Mouse (Mus musculus) intestine, embryonic 16.5 days (tissue): ENCODE measurements around the gene Kirrel3. TPM values are rescaled to one million over a fixed set of nuclear protein-coding genes. Genes with fewer than 3 reads are reported as not detected.

Experiments
- ATAC-seq: fragments of 200-750 bp; cut with Nextera tagmentation; 2 replicates; pipeline ENCODE4 v1.8.0; 2017; ENCODE audit warnings: moderate TSS enrichment, moderate library complexity
- H3K27ac ChIP-seq: fragments of 300-500 bp; sonication (generic); 2 replicates; pipeline ENCODE4 v1.5.1; 2014; ENCODE audit warnings: mild to moderate bottlenecking, low read length
- H3K27me3 ChIP-seq: fragments of 300-500 bp; sonication (generic); replicated peaks from 2 replicates; pipeline ENCODE4 v1.6.1; 2014; ENCODE audit warnings: low read length, control low read depth, mixed read lengths; ENCODE audit not compliant: control insufficient read depth, insufficient read depth
- H3K36me3 ChIP-seq: fragments of 300-500 bp; sonication (generic); 2 replicates; pipeline ENCODE4 v1.6.1; 2014; ENCODE audit warnings: low read length, control low read depth; ENCODE audit not compliant: control insufficient read depth, insufficient read depth
- H3K4me1 ChIP-seq: fragments of 300-500 bp; sonication (generic); 2 replicates; pipeline ENCODE4 v1.6.1; 2014; ENCODE audit warnings: low read length, control low read depth, mixed read lengths; ENCODE audit not compliant: control insufficient read depth, insufficient read depth
- H3K4me2 ChIP-seq: fragments of 300-500 bp; sonication (generic); 2 replicates; pipeline ENCODE4 v1.6.1; 2014; ENCODE audit warnings: low read depth, low read length, control low read depth
- H3K4me3 ChIP-seq: fragments of 300-500 bp; sonication (generic); 2 replicates; pipeline ENCODE4 v1.5.1; 2014; ENCODE audit warnings: mild to moderate bottlenecking, low read length
- H3K9ac ChIP-seq: fragments of 300-500 bp; sonication (generic); 2 replicates; pipeline ENCODE4 v1.6.1; 2014; ENCODE audit warnings: low read depth, low read length
- H3K9me3 ChIP-seq: fragments of 300-500 bp; sonication (generic); 2 replicates; pipeline ENCODE4 v1.6.1; 2016; ENCODE audit warnings: low read length, control low read depth; ENCODE audit not compliant: control insufficient read depth
- WGBS: fragments of 180-500 bp; shearing (Covaris S2); extraction: QIAGEN DNeasy Blood & Tissue Kit; methylation state at CpG from one replicate; pipeline ENCODE4 v1.1.7; 2014; 5-methylcytosine and 5-hydroxymethylcytosine counted together
- polyA plus RNA-seq: library from polyadenylated mRNA; unstranded; fragments of >200 nt; fragmentation: Nextera tagmentation; extraction: Ambion mirVana; gene quantifications from 2 replicates; pipeline ENCODE4 v1.2.1, GENCODE M21; 2015

The Kirrel3 gene
- polyA plus RNA-seq, 1 experiment from 2014 or later: 1.7 TPM

DNA sequence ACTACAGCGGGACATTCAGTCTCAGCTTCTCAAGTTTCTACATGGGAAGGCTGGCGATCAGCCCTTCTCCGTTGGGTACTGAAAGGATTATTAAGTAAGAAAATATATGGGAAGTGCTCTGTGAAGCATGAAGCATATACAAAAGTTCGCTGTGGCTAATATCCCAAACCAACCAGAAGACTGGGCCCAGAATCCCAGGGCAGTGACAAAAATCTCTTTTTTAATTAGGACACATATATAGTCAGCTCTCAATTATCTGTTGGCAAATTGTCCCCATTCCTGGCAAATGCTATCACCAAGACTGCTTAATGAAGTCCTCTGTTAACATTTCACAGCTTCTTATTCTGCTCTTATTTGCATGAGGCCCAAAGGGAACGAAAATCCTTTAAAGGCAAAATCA, 439.9 kb downstream of the Kirrel3 start:
- Histone ChIP-seq H3K4me3 (no peak overlapping the region), H3K9me3 (no peaks in the 10 kb centered on the region), H3K27ac (no peak overlapping the region), H3K9ac (no peak overlapping the region), H3K36me3 (no peaks in the 10 kb centered on the region), H3K4me2 (no peak overlapping the region), H3K27me3 (no peaks in the 10 kb centered on the region), H3K4me1 (no peaks in the 10 kb centered on the region)
- ATAC-seq: no peak
- 79% methylated on average over 5 of the region's 5 CpGs for WGBS

DNA sequence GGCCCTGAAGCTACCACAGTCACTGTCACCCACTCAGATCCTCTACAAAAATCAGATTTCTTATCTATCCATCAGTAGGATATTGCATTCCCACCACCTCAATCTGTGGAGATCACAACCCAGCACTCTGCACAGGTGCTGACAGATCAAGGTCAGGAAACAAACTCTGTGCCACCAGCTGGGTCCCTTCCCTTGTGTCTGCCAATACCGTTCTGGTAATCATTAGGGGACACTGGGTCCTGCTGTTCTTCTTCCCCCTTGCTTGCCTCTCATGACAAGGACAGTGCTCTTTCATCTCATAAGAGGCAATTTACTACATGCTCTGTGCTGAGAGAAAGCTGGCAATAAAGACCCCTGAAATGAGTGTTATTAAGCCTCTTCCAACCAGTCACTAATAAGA, 444.7 kb downstream of the Kirrel3 start:
- H3K27ac ChIP-seq: no peak overlapping the region
- H3K27me3 ChIP-seq: no peaks in the 10 kb centered on the region
- H3K9ac ChIP-seq: no peak overlapping the region
- no peak overlapping the region for H3K4me3 ChIP-seq
- H3K4me2 ChIP-seq: no peak overlapping the region
- H3K4me1 ChIP-seq: no peaks in the 10 kb centered on the region
- ATAC-seq: no peak
- 65% methylated on average over 1 of the region's 1 CpGs for WGBS
- H3K36me3 ChIP-seq: no peaks in the 10 kb centered on the region
- no peaks in the 10 kb centered on the region for H3K9me3 ChIP-seq

DNA sequence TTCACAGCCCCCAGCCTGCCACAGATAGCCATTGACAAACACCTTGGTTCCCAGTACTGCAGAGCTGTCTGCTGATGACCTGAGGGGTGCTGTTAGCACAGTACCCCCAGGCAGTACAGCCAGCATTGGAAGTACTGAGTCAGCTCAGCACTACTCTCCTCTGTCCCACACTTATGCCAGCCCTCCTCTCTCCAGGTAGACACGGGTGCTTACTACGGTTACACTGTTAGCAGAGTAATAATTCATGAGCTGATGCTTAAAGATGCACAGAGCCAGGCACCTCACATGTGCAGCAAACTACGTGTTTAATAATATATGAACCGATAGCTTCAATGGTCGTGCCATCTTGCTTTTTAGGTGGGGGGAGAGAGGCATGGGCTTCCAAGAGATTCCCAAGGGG, 452.4 kb downstream of the Kirrel3 start:
- Histone ChIP-seq H3K9me3 (no peaks in the 10 kb centered on the region), H3K27ac (no peak overlapping the region), H3K4me1 (no peaks in the 10 kb centered on the region), H3K36me3 (no peaks in the 10 kb centered on the region), H3K9ac (no peak overlapping the region), H3K27me3 (0 out of 2 replicates have a peak, but pooled peaks cover 3% of the 10 kb centered on the region), H3K4me3 (no peak overlapping the region), H3K4me2 (no peak overlapping the region)
- ATAC-seq: no peak
- WGBS: 85% methylated on average over 5 of the region's 5 CpGs

DNA sequence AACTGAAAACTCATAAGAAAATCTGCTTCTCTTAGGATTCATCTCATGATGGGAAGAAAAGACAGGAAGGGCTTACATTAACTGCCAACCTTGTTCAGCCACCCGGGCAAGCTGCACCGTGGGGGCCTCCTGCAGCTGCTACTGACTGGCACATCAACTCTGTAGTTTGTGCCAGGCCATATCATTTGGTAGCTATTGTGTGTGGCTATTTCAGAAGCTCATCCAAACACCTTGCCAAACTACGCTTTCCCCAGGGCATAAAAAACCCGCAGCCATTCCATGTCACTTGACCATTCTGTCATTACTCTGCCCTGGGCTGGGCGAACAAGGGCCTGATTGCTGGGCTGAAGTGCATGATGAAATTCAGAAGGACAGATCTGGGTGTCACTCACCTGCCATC, 453.9 kb downstream of the Kirrel3 start:
- H3K9ac ChIP-seq: no peak overlapping the region
- ATAC-seq: no peak
- H3K4me1 ChIP-seq: no peaks in the 10 kb centered on the region
- H3K36me3 ChIP-seq: no peaks in the 10 kb centered on the region
- H3K4me2 ChIP-seq: no peak overlapping the region
- WGBS: 89% methylated on average over 5 of the region's 5 CpGs
- no peak overlapping the region for H3K27ac ChIP-seq
- no peaks in the 10 kb centered on the region for H3K9me3 ChIP-seq
- H3K4me3 ChIP-seq: no peak overlapping the region
- H3K27me3 ChIP-seq: 0 out of 2 replicates have a peak, but pooled peaks cover 5% of the 10 kb centered on the region

DNA sequence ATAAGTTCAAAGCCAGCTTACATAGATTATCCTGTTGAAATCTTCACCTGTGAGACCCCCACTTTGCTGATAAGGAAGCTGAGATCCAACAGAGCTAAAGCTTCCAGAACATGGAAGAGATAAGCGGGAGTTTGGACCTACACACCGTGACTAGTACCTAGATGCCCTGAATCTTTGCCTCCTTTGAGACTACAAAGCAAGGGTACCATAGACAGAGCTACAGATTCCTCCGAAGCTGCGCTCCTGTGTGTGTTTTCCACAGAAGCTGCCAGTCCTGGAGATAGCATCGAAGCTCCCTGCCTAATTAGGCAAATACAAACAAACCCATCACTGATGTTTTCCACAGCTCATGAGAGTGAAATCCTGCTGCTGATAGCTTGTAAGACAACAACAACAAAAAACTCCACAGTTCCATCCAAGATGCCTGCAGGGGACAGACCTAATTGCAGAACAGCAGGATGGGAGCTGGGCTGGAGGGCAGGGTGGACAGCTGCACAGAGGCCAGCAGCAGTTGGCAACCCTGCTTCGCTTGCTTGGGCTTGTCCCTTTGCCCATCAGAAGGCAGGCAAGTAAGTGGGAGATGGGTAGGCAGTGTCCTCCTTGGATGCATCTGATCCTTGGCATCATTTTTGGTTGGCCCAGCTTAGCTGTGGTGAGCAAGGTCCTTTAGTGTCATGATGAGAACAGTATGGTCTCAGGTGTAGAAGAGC, 456.6 kb downstream of the Kirrel3 start:
- no peaks in the 10 kb centered on the region for H3K36me3 ChIP-seq
- no peak for ATAC-seq
- 0 out of 2 replicates have a peak, but pooled peaks cover 5% of the 10 kb centered on the region for H3K27me3 ChIP-seq
- H3K9ac ChIP-seq: no peak overlapping the region
- 77% methylated on average over 6 of the region's 6 CpGs for WGBS
- no peaks in the 10 kb centered on the region for H3K4me1 ChIP-seq
- no peak overlapping the region for H3K4me3 ChIP-seq
- H3K27ac ChIP-seq: no peak overlapping the region
- H3K4me2 ChIP-seq: no peak overlapping the region
- H3K9me3 ChIP-seq: no peaks in the 10 kb centered on the region

DNA sequence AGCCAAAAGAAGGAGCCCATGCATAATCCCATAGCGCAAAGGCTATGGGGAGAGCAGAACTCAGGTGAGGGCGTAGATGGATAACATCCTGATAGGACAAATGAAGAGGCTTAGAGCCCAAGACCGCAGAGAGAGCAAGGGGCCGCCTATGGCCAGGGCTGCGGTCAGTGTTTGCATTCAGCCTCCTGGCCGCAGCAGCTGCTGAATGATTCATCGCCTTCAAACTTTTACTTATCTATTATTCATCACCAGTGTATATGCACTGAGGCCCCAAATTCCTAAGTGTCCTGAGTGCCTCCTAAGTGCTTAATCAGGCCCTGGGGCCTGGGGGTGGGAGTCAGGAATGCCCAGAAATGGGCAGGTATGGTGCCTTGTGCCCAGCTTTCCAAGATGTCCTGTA, 457.3 kb downstream of the Kirrel3 start:
- Histone ChIP-seq H3K4me2 (no peak overlapping the region), H3K4me1 (no peaks in the 10 kb centered on the region), H3K27me3 (0 out of 2 replicates have a peak, but pooled peaks cover 4% of the 10 kb centered on the region), H3K36me3 (no peaks in the 10 kb centered on the region), H3K9me3 (no peaks in the 10 kb centered on the region), H3K9ac (no peak overlapping the region), H3K4me3 (no peak overlapping the region), H3K27ac (no peak overlapping the region)
- WGBS: 61% methylated on average over 7 of the region's 7 CpGs
- no peak for ATAC-seq

DNA sequence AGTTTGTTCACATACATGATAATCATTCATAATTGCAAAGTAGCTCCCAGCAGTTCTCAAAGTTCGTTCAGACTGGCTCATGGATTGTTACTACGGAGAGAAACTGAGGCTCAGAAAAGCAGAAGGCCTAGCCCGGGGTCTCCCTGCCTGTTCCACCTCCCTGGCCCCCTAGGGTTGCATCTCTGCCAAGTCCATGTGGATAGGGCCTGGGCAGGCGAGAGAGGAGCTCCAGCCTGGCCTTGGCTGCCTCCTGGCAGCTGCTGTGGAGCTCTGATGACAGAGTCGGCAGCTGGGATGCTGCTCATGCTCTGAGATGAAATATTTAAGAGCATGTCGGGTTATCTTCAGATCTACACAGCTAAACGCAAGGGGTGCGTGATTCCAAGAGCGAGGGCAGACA, 459.6 kb downstream of the Kirrel3 start:
- ATAC-seq: no peak
- Histone ChIP-seq H3K9me3 (no peaks in the 10 kb centered on the region), H3K36me3 (no peaks in the 10 kb centered on the region), H3K9ac (no peak overlapping the region), H3K4me2 (no peak overlapping the region), H3K27ac (no peak overlapping the region), H3K27me3 (0 out of 2 replicates have a peak, but pooled peaks cover 2% of the 10 kb centered on the region), H3K4me3 (no peak overlapping the region), H3K4me1 (no peaks in the 10 kb centered on the region)
- WGBS: 72% methylated on average over 9 of the region's 9 CpGs

DNA sequence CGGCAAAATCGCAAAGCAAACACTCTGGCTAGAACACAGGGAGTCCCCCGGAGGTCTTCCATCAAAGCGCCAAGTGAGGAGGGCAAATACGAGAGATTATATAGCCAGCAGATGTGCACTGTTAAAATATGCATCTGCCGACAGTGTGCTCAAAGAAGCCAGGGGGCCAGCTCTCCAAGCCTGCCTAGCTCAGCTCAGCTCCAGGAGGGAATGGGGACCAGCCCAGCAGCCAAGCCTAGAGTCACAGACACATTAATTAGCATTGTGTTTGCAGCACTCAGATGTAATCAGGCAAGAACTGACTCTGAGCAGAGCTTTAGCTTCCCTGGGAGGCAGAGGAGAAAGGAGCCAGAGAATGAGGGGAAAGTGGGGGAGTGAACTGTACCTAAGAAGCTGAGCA, 461.6 kb downstream of the Kirrel3 start:
- Histone ChIP-seq H3K36me3 (no peaks in the 10 kb centered on the region), H3K9me3 (no peaks in the 10 kb centered on the region), H3K27ac (no peak overlapping the region), H3K4me1 (no peaks in the 10 kb centered on the region), H3K27me3 (0 out of 2 replicates have a peak, but pooled peaks cover 2% of the 10 kb centered on the region), H3K4me2 (no peak overlapping the region), H3K4me3 (no peak overlapping the region), H3K9ac (no peak overlapping the region)
- WGBS: 23% methylated on average over 6 of the region's 6 CpGs
- no peak for ATAC-seq

DNA sequence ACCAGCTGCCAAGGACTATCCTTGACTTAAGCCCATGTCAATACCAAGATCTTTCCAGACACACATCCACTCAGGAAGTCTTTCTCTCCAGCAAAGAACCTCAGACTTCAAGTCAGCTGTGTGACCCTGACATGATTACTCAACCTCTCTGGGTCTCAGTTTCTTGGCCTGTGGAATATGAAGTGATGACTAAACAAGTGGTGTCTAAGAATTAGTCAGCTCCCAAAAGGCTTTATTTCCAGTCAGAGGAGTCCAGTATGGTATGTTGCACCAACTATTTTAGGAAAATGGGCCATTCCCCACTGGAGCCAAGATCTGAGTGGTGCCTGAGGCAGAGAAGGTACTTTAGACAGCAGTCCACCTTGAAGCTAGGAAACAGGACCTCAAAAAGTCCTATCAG, 462.0 kb downstream of the Kirrel3 start:
- no peak for ATAC-seq
- no peak overlapping the region for H3K4me3 ChIP-seq
- no peak overlapping the region for H3K4me2 ChIP-seq

DNA sequence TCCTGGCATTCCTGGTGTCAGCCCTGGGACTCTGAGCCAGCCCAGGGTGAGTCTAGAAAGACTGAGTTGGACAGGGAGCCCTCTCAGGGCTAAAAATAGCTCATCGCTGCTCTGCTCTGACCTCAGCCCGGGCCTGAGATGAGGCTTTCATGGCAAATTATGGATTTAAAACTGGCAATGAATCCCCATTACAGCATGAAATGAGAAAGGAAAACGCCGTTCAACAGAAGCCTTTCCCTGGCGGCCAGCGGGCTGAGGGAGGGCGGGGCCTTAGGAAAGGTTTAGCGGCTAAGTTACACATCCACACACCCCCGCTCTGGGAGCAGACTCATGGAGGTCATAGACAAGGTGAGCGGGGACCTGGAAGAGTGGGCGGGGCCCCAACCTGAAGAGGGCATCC, 467.7 kb downstream of the Kirrel3 start:
- Histone ChIP-seq H3K9me3 (no peaks in the 10 kb centered on the region), H3K27me3 (no peaks in the 10 kb centered on the region), H3K4me3 (no peak overlapping the region), H3K27ac (no peak overlapping the region), H3K36me3 (no peaks in the 10 kb centered on the region), H3K4me1 (no peaks in the 10 kb centered on the region), H3K9ac (no peak overlapping the region), H3K4me2 (no peak overlapping the region)
- WGBS: 49% methylated on average over 11 of the region's 11 CpGs
- ATAC-seq: no peak

More for the DNA sequence above, 462.0 kb downstream of the Kirrel3 start:
- H3K9me3 ChIP-seq: no peaks in the 10 kb centered on the region
- no peaks in the 10 kb centered on the region for H3K36me3 ChIP-seq
- no peak overlapping the region for H3K27ac ChIP-seq
- H3K4me1 ChIP-seq: no peaks in the 10 kb centered on the region
- H3K9ac ChIP-seq: no peak overlapping the region
- H3K27me3 ChIP-seq: 0 out of 2 replicates have a peak, but pooled peaks cover 2% of the 10 kb centered on the region
